Mouse (Mus musculus) fibroblast of lung, adult 2 months (primary cell): ENCODE data around the gene Spns3.
A peak's percentile ranks its signal among the peaks of the same experiment; 100 is the strongest.

ENCODE experiments used
- DNase-seq: peaks from one replicate; pipeline ENCODE4 v3.0.0-alpha.2; 2011; ENCODE audit warnings: low read depth

The Spns3 gene

GRCm38 (mm10) chr11:72550134-72550988, at the start of gene Spns3:
Gene Spns3, minus strand, starts transcription at chr11:72550506.
- DNase-seq, result no peak

- DNase-seq, result no peak
Observed at GRCm38 (mm10) chr11:72597780-72598179, 47.5 kb upstream of the Spns3 start.

- DNase-seq, result peak; percentile 23
Observed at GRCm38 (mm10) chr11:72595010-72595737, 44.9 kb upstream of the Spns3 start.

GRCm38 (mm10) chr11:72587537-72588233, 37.4 kb upstream of the Spns3 start:
- no peak for DNase-seq

GRCm38 (mm10) chr11:72586570-72586969, 36.3 kb upstream of the Spns3 start:
- no peak for DNase-seq

- no peak for DNase-seq
Observed at GRCm38 (mm10) chr11:72583092-72583491, 32.8 kb upstream of the Spns3 start.

- DNase-seq, result no peak
Observed at GRCm38 (mm10) chr11:72582448-72582705, 32.1 kb upstream of the Spns3 start.

GRCm38 (mm10) chr11:72581609-72582447, 31.5 kb upstream of the Spns3 start:
- no peak for DNase-seq

- no peak for DNase-seq
Observed at GRCm38 (mm10) chr11:72578471-72578870, 28.2 kb upstream of the Spns3 start.

GRCm38 (mm10) chr11:72576466-72577351, 26.4 kb upstream of the Spns3 start:
- DNase-seq, result no peak

- no peak for DNase-seq
Observed at GRCm38 (mm10) chr11:72576111-72576465, 25.8 kb upstream of the Spns3 start.

GRCm38 (mm10) chr11:72573819-72574218, 23.5 kb upstream of the Spns3 start:
- DNase-seq, result no peak

GRCm38 (mm10) chr11:72570319-72570979, 20.1 kb upstream of the Spns3 start:
- peak; percentile 50 for DNase-seq

GRCm38 (mm10) chr11:72569671-72570318, 19.5 kb upstream of the Spns3 start:
- no peak for DNase-seq

- no peak for DNase-seq
Observed at GRCm38 (mm10) chr11:72569051-72569450, 18.7 kb upstream of the Spns3 start.

- no peak for DNase-seq
Observed at GRCm38 (mm10) chr11:72566816-72567338, 16.6 kb upstream of the Spns3 start.

GRCm38 (mm10) chr11:72566304-72566703, 16.0 kb upstream of the Spns3 start:
- DNase-seq, result no peak

- DNase-seq, result peak; percentile 39
Observed at GRCm38 (mm10) chr11:72564232-72564807, 14.0 kb upstream of the Spns3 start.

GRCm38 (mm10) chr11:72560661-72561060, 10.4 kb upstream of the Spns3 start:
- DNase-seq, result no peak
